Mouse (Mus musculus): ENCODE data around the gene Gdf10. TPM values are rescaled to one million over a fixed set of nuclear protein-coding genes. Genes with fewer than 3 reads are reported as not detected.
A peak's percentile ranks its signal among the peaks of the same experiment; 100 is the strongest.

Gene Gdf10
- total RNA-seq, 4 experiments from 2014 or later = 0.39 to 1.3 (median 1.0) TPM

- no peak for DNase-seq (ENCODE audit: low spot score in 2 of 2)
Measured at GRCm38 (mm10) chr14:33933778-33934317, 10.5 kb downstream of the Gdf10 start.

GRCm38 (mm10) chr14:33939117-33939516 is 15.7 kb downstream of the Gdf10 start:
- DNase-seq (ENCODE audit: low spot score in 2 of 2) = peak in 1 of 2 experiments; percentile 31

- DNase-seq (ENCODE audit: low spot score in 2 of 2) = no peak
Measured at GRCm38 (mm10) chr14:33940739-33941138, 17.4 kb downstream of the Gdf10 start, which contains the start of gene Gdf2. TSS of gene Gdf2 (plus strand) at chr14:33941039.

DNA sequence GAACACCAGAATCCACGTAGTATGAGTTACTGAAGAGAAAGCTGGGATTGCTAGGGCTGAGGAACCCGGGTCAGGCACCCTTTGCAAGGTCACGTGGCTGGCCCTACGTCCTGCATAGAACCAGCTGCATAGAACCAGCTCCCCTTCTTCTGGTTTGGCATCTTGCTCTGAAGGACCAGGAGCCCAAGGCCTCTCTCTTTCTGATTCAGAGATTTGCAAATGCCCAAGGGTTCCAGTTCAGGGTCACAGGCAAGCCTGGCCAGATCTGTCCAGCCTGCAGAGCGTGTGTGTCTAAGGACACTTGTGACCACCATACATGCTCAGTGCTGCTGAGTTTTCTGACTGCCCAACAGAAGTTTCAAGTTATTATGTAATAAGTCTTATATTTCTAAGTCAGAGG is 18.8 kb downstream of the Gdf10 start:
- DNase-seq (ENCODE audit: low spot score in 2 of 2) = no peak

DNA sequence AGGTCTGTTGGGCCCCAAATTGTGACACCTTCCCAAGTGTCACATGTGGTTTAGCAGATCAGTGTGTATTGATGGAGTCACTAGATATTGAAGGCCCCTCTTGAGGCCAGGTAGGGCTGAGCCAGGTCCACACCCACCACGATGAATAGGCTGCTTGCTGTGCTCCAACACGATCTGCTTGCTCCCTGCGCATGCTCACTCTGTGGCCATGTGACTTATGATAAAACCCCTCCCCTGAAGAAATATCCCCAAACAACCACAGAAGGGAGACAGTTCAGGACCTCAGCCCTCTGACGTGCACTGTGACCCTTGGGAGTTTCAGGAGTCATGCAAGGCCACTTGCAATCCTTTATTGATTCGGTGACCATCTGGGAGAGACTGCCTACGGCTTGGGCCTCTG is 22.7 kb downstream of the Gdf10 start:
- DNase-seq (ENCODE audit: low spot score in 2 of 2) = no peak

DNA sequence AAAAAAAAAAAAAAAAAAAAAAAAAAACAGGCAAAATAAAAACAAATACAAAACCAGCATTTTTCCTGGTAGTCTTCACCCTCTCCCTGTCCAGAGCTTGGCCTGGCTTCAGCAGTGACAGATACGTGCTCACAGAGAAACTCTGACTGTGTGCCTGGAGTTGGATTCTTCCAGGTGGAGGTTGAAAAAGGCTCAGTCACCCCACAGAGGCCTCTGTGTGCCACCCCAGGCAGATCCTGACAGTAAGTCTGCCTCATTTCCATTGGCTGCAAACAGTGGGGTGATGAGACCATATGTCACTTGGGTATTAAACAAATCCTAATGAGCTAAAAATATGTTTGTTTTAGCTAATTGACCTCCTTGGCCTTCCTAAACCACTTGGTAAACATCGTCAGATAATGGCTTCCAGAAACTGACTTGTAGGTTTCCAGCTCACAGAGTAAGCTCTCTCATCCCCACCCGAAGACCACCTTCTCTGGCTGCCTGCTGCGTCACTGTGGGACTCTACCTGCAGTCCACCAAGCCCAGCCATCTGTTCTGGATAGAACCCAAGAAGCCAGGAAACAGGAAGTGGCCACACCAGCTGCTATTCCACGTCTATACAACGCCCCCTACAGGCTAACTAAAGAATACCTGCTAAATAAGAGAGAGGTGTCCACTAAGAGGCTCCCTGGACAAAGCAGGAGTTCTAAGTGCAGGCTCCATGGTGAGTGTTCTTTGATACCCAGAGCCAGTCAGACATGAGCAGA is 29.0 kb downstream of the Gdf10 start:
- no peak for DNase-seq (ENCODE audit: low spot score in 2 of 2)

GRCm38 (mm10) chr14:33953761-33954160 is 30.4 kb downstream of the Gdf10 start, which contains the start of gene Rbp3:
TSS of gene Rbp3 (plus strand) at chr14:33954003.
- DNase-seq (ENCODE audit: low spot score in 2 of 2) = no peak

DNA sequence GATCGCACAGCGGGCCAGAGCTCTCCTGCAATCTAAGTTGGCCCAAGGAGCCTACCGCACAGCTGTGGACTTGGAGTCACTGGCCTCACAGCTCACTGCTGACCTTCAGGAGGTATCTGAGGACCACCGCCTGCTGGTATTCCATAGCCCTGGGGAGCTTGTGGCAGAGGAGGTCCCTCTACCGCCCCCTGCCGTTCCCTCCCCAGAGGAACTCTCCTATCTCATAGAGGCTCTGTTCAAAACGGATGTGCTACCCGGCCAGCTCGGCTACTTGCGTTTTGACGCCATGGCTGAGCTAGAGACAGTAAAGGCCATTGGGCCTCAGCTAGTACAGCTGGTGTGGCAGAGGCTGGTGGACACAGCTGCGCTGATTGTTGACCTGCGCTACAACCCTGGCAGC is 32.7 kb downstream of the Gdf10 start:
- no peak for DNase-seq (ENCODE audit: low spot score in 2 of 2)

- no peak for DNase-seq (ENCODE audit: low spot score in 2 of 2)
Measured at GRCm38 (mm10) chr14:33958186-33958585, 34.8 kb downstream of the Gdf10 start.

DNA sequence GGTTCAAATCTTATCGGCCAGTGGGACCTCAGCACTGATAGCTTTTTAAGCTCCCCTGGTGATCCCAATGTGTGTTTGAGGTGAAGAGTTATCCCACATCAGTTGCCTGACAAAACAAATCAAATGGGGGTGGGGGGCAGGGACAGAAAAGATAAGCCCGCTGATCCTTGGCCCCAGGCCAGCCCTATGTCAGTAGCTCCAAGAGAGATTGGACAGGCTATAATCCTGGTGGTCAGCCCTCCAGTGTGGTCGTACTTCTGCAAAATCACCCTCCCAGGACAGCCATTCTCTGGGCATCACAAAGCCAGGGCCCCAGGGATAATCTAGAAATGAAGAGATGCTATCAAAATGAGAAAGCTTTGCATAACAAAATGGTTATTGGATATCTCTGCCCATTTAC is 35.5 kb downstream of the Gdf10 start:
- DNase-seq (ENCODE audit: low spot score in 2 of 2) = no peak

GRCm38 (mm10) chr14:33959341-33959740 is 36.0 kb downstream of the Gdf10 start:
- DNase-seq (ENCODE audit: low spot score in 2 of 2) = no peak

GRCm38 (mm10) chr14:33965675-33966074 is 42.3 kb downstream of the Gdf10 start:
- no peak for DNase-seq (ENCODE audit: low spot score in 2 of 2)

- no peak for DNase-seq (ENCODE audit: low spot score in 2 of 2)
Measured at GRCm38 (mm10) chr14:33972679-33973078, 49.3 kb downstream of the Gdf10 start.

DNA sequence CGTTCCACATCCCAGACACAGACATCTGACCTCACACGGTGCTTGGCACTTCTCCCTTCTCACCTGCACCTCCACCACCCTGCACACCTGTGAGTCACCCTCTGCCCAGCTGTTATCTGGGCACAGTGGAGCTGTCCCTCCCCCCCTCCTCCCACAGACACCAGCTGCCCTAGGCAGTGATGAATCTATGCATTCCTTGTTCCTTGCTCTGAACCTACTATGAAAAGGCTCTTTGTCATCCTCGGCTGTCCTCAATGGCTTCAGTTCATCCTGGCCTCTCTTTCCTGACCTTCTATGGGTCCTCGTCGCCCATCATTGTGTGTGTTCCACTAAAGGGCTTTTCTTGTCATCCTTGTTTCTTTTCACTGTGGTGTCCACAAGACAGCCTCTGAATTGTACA is 51.4 kb downstream of the Gdf10 start:
- no peak for DNase-seq (ENCODE audit: low spot score in 2 of 2)

- DNase-seq (ENCODE audit: low spot score in 2 of 2) = no peak
Measured at GRCm38 (mm10) chr14:33977748-33978147, 54.4 kb downstream of the Gdf10 start.

- DNase-seq (ENCODE audit: low spot score in 2 of 2) = no peak
Measured at GRCm38 (mm10) chr14:33978604-33979059, 55.2 kb downstream of the Gdf10 start, which contains the start of gene Zfp488. TSS of gene Zfp488 (minus strand) at chr14:33978764.

Other genes starting within 250 kb of the Gdf10 start
- gene Gdf2, start 17.5 kb downstream of the Gdf10 start, total RNA-seq (2022) = not detected
- not detected for gene Rbp3, start 30.4 kb downstream of the Gdf10 start, total RNA-seq (2022)
- under 1 TPM in 1 of 4 experiments, not detected in 3; 0.07 TPM for gene Zfp488, start 55.2 kb downstream of the Gdf10 start, total RNA-seq (2022)
- gene Gm30083, start 91.6 kb downstream of the Gdf10 start, total RNA-seq (2022) = not detected
- not detected for gene Gm5460, start 93.2 kb downstream of the Gdf10 start, total RNA-seq (2022)
- not detected for gene Antxrl, start 129.1 kb downstream of the Gdf10 start, total RNA-seq (2022)
- 1 to 10 TPM in 1 of 4 experiments, under 1 TPM in 2, not detected in 1; 0.53 to 1.4 (median 0.99) TPM for gene Anxa8, start 162.4 kb downstream of the Gdf10 start, total RNA-seq (2022)
- gene A630023A22Rik, start 179.2 kb downstream of the Gdf10 start, total RNA-seq (2022) = not detected
- gene Npy4r, start 228.9 kb downstream of the Gdf10 start, total RNA-seq (2022) = under 1 TPM in 1 of 4 experiments, not detected in 3; 0.07 TPM